Mouse (Mus musculus) liver, adult 2 months (tissue): Measurements from ENCODE around the gene Apoe.

Experiments
- CTCF ChIP-seq: fragments of 200-500 bp; IDR thresholded peaks from 2 replicates; pipeline ENCODE4 v1.5.1; 2011; ENCODE audit warnings: low read depth, low read length, control low read depth
- POLR2A ChIP-seq: fragments of 200-500 bp; IDR thresholded peaks from 2 replicates; pipeline ENCODE4 v1.6.1; 2011; ENCODE audit warnings: low read length, control low read depth; ENCODE audit not compliant: insufficient read depth; ENCODE audit errors: extremely low read depth

GRCm38 (mm10) chr7:19717346-19717745 is 18.4 kb upstream of the Apoe start:
- no peak for TF ChIP-seq POLR2A
- TF ChIP-seq CTCF, result no peak
